Mouse (Mus musculus) neural tube, embryonic 15.5 days (tissue): Measurements from ENCODE around the gene Rasa4. TPM values are rescaled to one million over a fixed set of nuclear protein-coding genes. Genes with fewer than 3 reads are reported as not detected.
A peak's percentile ranks its signal among the peaks of the same experiment; 100 is the strongest.
"Not testable (repeated sequence)": the region's sequence is repeated elsewhere in the genome, so short reads cannot be mapped to it uniquely, and the experiment has no call there.

Experiments used
- ATAC-seq: fragments of 200-750 bp; cut with Nextera tagmentation; 2 replicates; pipeline ENCODE4 v1.8.0; 2017; ENCODE audit warnings: mild to moderate bottlenecking, moderate TSS enrichment, moderate library complexity; ENCODE audit not compliant: low FRiP score
- H3K27ac ChIP-seq: fragments of 300-500 bp; sonication (generic); replicated peaks from 2 replicates; pipeline ENCODE4 v1.5.1; 2015; ENCODE audit warnings: mild to moderate bottlenecking, inconsistent platforms
- H3K27me3 ChIP-seq: fragments of 300-500 bp; sonication (generic); replicated peaks from 2 replicates; pipeline ENCODE4 v1.6.1; 2015; ENCODE audit warnings: inconsistent platforms
- H3K36me3 ChIP-seq: fragments of 300-500 bp; sonication (generic); 2 replicates; pipeline ENCODE4 v1.6.1; 2015; ENCODE audit warnings: inconsistent platforms
- H3K4me1 ChIP-seq: fragments of 300-500 bp; sonication (generic); 2 replicates; pipeline ENCODE4 v1.6.1; 2015; ENCODE audit warnings: inconsistent platforms
- H3K4me2 ChIP-seq: fragments of 300-500 bp; sonication (generic); 2 replicates; pipeline ENCODE4 v1.6.1; 2015; ENCODE audit warnings: inconsistent platforms, mild to moderate bottlenecking, moderate library complexity
- H3K4me3 ChIP-seq: fragments of 300-500 bp; sonication (generic); replicated peaks from 2 replicates; pipeline ENCODE4 v1.5.1; 2015; ENCODE audit warnings: mild to moderate bottlenecking, inconsistent platforms
- H3K9ac ChIP-seq: fragments of 300-500 bp; sonication (generic); replicated peaks from 2 replicates; pipeline ENCODE4 v1.6.1; 2015; ENCODE audit warnings: mild to moderate bottlenecking, inconsistent platforms
- H3K9me3 ChIP-seq: fragments of 300-500 bp; sonication (generic); replicated peaks from 2 replicates; pipeline ENCODE4 v1.6.1; 2016; ENCODE audit warnings: inconsistent platforms
- WGBS: fragments of 180-500 bp; shearing (Covaris S2); methylation state at CpG from one replicate; pipeline ENCODE4 v1.1.7; 2015; ENCODE audit warnings: mixed read lengths; 5-methylcytosine and 5-hydroxymethylcytosine counted together
- polyA plus RNA-seq: library from polyadenylated mRNA; unstranded; fragments of >200 nt; fragmentation: Nextera tagmentation; extraction: Ambion mirVana; gene quantifications from 2 replicates; pipeline ENCODE4 v1.2.1, GENCODE M21; 2015

Rasa4 gene
- polyA plus RNA-seq, 1 experiment from 2014 or later: 21.4 TPM

DNA sequence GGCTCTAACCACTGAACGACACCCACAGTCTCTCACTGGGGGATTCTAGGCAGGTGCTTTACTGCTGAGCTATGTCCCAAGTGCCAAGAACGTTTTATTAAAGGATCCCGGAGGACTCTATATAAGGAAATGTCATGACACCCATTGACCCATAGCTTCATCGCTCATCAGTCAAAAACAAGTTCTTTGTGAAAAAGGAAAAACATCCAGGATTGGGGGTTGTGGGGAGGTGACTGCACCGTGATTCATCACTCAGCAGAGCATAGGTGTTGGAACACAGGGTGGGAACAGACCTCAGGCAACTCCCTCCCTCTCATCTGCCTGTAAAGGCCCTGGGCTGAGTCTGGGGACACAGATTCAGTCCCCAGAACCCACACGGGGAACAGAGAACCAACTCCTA is 33.8 kb upstream of the Rasa4 start:
- Histone ChIP-seq H3K4me2 (no peak overlapping the region), H3K9ac (no peak overlapping the region), H3K9me3 (no peaks in the 10 kb centered on the region), H3K4me3 (no peak overlapping the region), H3K27me3 (no peaks in the 10 kb centered on the region), H3K27ac (no peak overlapping the region), H3K4me1 (peaks cover 14% of the 10 kb centered on the region), H3K36me3 (no peaks in the 10 kb centered on the region)
- 42% methylated on average over 6 of the region's 6 CpGs for WGBS
- ATAC-seq: no peak

DNA sequence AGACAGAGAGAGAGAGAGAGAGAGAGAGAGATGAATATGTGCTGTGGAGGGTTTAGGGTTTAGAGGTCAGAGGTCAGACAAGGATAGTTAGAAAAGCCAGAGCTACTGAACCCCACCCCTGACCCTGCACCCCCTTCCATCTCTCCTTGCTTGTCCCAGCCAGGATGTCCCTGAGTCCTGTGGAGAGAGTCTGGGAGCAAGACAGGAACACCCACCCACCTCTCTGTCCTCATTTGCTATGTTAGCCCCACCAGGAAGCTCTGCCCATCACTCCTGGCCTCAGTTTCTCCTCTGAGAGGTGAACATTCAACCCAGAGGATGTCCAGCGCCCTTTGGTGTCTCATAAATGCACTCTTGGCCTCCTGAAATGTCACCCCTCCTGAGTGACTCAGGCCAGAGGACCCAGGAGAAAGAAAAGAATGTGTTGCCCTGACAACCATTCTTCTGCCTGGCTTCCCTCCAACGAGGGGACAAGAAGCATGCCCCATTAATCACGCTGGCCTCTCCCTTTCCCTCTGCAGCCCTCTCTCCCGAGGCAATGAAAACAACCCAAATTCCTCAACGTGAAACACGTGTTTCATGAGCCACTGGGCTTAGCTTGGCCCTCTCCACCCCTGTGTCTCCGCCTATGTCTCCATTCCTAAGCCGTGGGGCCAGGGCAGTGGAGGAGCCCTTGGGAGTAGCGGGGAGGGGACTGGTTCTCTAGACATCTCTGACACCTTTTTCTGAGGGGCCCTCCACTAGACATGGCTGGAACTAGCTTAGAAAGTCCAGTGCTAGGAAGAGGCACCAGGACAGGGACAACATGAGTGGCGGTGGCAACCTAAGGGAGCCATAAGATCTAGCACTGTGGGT is 32.3 kb upstream of the Rasa4 start:
- Histone ChIP-seq H3K27ac (peak overlapping the region; percentile 69), H3K9ac (no peak overlapping the region), H3K9me3 (no peaks in the 10 kb centered on the region), H3K4me2 (peak overlapping the region; percentile 11; the same call in 1 of the 2 replicates), H3K27me3 (no peaks in the 10 kb centered on the region), H3K4me3 (no peak overlapping the region), H3K4me1 (peaks cover 12% of the 10 kb centered on the region), H3K36me3 (no peaks in the 10 kb centered on the region)
- 5% methylated on average over 10 of the region's 10 CpGs for WGBS
- ATAC-seq: peak; percentile 78

- Histone ChIP-seq H3K27ac (no peak overlapping the region), H3K9me3 (no peaks in the 10 kb centered on the region), H3K4me2 (no peak overlapping the region), H3K9ac (no peak overlapping the region), H3K27me3 (no peaks in the 10 kb centered on the region), H3K4me1 (peaks cover 12% of the 10 kb centered on the region), H3K4me3 (no peak overlapping the region), H3K36me3 (no peaks in the 10 kb centered on the region)
- WGBS: 85% methylated on average over 8 of the region's 8 CpGs
- ATAC-seq: no peak
These were observed 30.7 kb upstream of the Rasa4 start for GRCm38 (mm10) chr5:136052861-136053655.

GRCm38 (mm10) chr5:136054301-136055077 is 29.2 kb upstream of the Rasa4 start, which contains the start of gene Upk3bl:
Gene Upk3bl, plus strand, starts transcription at chr5:136054492.
- H3K27me3 ChIP-seq: no peaks in the 10 kb centered on the region
- no peaks in the 10 kb centered on the region for H3K9me3 ChIP-seq
- no peak within 1 kb of the TSS for H3K4me3 ChIP-seq
- no peak within 1 kb of the TSS for H3K4me2 ChIP-seq
- peaks cover 12% of the 10 kb centered on the region for H3K4me1 ChIP-seq
- no peak within 1 kb of the TSS for H3K27ac ChIP-seq
- 91% methylated on average over 11 of the region's 11 CpGs for WGBS
- H3K36me3 ChIP-seq: no peaks in the 10 kb centered on the region
- no peak within 1 kb of the TSS for H3K9ac ChIP-seq
- no peak for ATAC-seq

GRCm38 (mm10) chr5:136056062-136056461 is 27.7 kb upstream of the Rasa4 start:
- no peaks in the 10 kb centered on the region for H3K27me3 ChIP-seq
- ATAC-seq: no peak
- peaks cover 12% of the 10 kb centered on the region for H3K4me1 ChIP-seq
- H3K27ac ChIP-seq: no peak overlapping the region
- no peaks in the 10 kb centered on the region for H3K9me3 ChIP-seq
- no peak overlapping the region for H3K4me3 ChIP-seq
- H3K36me3 ChIP-seq: no peaks in the 10 kb centered on the region
- no peak overlapping the region for H3K4me2 ChIP-seq
- H3K9ac ChIP-seq: no peak overlapping the region
- 46% methylated on average over 4 of the region's 4 CpGs for WGBS

DNA sequence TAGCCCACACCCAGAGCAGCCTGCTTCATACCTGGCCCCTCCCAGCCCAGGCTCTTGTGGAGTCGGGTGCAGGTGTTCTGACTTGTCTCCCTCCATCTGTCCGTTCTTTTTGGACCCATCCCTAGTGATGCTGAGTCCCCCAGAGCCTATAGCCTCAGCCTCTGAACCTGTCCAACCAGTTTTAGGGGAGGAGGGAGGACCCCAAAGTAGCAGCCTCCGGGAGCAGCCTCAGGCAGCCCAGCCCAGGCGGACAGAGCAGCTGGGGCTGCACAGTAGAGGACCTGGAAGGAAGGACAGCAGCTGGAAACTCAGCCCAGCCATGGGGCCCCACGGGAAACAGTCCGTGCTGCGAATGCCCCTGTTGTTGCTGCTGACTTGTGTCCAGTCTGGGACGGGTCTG is 26.6 kb upstream of the Rasa4 start:
- no peak for ATAC-seq
- Histone ChIP-seq H3K4me1 (peaks cover 2% of the 10 kb centered on the region; the same call in 1 of the 2 replicates), H3K36me3 (no peaks in the 10 kb centered on the region), H3K4me2 (no peak overlapping the region), H3K27me3 (no peaks in the 10 kb centered on the region), H3K9me3 (no peaks in the 10 kb centered on the region), H3K27ac (no peak overlapping the region), H3K4me3 (no peak overlapping the region), H3K9ac (no peak overlapping the region)
- WGBS: 29% methylated on average over 8 of the region's 8 CpGs

DNA sequence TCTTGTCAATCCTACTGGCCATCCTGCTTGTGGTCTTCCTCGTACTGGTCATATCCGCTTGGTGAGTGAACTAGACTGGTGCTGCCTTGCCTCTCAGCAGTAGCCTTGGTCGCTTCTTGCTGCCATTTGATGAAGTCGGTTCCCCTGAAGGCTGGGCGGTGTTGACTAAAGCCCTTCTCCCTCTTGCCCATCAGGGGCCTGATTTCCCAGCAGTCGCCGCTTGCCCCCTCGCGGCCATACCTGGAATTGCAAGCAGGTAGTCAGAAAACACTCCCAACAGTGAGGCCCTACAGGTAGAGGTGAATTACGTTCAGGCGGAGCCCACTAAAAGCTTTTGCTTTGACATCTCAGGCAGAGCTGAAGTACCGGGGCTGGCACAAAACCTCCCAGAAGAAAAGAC is 22.1 kb upstream of the Rasa4 start:
- no peaks in the 10 kb centered on the region for H3K36me3 ChIP-seq
- no peak overlapping the region for H3K9ac ChIP-seq
- ATAC-seq: no peak
- no peaks in the 10 kb centered on the region for H3K4me1 ChIP-seq
- no peak overlapping the region for H3K4me3 ChIP-seq
- H3K4me2 ChIP-seq: no peak overlapping the region
- 12% methylated on average over 12 of the region's 12 CpGs for WGBS
- no peaks in the 10 kb centered on the region for H3K9me3 ChIP-seq
- no peak overlapping the region for H3K27ac ChIP-seq
- H3K27me3 ChIP-seq: no peaks in the 10 kb centered on the region

DNA sequence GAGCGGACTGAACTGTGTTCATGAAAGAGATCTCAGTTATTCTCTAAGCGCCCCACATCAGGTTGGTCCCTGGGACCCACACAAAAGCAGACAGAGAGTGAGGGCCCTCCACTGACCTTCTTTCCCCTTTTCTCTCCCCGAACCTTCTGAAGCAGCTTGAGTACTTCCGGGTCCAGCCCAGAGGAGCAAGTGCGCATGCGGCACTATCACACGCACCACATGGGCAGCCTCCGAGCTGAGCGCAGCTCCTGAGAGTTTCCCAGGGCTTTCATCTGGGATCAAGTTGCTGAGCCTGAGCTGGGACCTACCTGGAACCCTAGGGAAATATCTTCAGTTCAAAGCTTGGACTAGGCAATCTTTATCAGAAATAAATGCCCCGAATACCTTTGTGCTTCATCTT is 19.8 kb upstream of the Rasa4 start:
- H3K36me3 ChIP-seq: no peaks in the 10 kb centered on the region
- H3K9me3 ChIP-seq: no peaks in the 10 kb centered on the region
- H3K4me2 ChIP-seq: no peak overlapping the region
- H3K4me1 ChIP-seq: no peaks in the 10 kb centered on the region
- no peaks in the 10 kb centered on the region for H3K27me3 ChIP-seq
- H3K4me3 ChIP-seq: no peak overlapping the region
- H3K27ac ChIP-seq: no peak overlapping the region
- 90% methylated on average over 10 of the region's 10 CpGs for WGBS
- no peak for ATAC-seq
- no peak overlapping the region for H3K9ac ChIP-seq

DNA sequence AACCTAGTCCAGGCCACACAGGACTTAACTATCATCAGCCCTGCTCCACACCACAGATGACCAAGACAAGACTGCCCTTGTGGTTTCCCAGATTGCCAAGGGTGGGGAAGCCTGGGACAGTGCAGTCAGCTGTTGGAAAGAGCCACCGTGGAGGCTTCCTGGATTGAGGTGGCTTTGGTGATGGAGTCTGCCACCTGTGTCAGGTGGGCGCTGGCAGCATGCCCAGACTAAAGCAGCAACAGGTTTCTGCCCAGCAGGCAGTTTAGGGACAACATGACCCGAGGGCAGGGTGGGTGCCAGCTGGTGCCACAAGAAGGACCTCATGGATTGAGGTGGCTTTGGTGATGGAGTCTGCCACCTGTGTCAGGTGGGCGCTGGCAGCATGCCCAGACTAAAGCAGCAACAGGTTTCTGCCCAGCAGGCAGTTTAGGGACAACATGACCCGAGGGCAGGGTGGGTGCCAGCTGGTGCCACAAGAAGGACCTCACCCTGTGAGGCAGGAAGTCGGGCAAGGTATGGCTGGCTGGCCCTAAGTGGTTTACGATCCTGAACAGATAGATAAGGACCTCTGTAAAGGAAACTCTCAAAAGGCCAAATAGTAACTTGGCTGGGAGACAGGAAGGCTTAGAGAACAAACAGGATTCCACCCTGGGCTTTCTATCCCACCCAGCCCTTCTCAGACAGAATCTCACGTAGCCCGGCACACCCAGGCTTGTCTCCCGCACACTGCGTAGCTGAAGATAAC is 17.1 kb upstream of the Rasa4 start:
- H3K27me3 ChIP-seq, H3K4me2 ChIP-seq, ATAC-seq, H3K9me3 ChIP-seq, H3K9ac ChIP-seq, H3K4me1 ChIP-seq, H3K4me3 ChIP-seq, H3K27ac ChIP-seq, H3K36me3 ChIP-seq: not testable (repeated sequence)
- 71% methylated on average over 11 of the region's 11 CpGs for WGBS

GRCm38 (mm10) chr5:136069411-136069810 is 14.3 kb upstream of the Rasa4 start:
- ATAC-seq: no peak

DNA sequence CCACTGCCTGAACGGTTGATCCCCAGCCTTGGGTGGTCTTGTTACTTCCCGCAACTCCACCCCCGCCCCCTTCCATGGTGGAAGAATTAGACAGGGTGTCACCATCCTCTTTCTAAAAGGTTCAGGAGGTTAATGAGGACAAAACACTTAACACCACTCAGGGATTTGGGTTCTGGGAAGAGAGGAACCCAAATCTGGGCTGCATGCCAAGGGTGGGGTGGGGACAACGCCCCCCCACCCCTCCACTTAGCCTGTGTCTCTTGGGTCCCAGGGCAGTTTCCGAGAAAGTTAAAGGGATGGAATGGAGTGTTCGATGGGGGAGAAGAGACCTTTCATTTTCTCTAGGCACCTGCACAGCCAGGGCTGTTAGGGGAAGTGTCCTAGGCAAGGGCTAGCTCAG is 10.7 kb upstream of the Rasa4 start:
- Histone ChIP-seq H3K4me1 (0 out of 2 replicates have a peak, but pooled peaks cover 6% of the 10 kb centered on the region), H3K4me3 (no peak overlapping the region), H3K4me2 (no peak overlapping the region), H3K27me3 (no peaks in the 10 kb centered on the region), H3K36me3 (no peaks in the 10 kb centered on the region), H3K9me3 (no peaks in the 10 kb centered on the region), H3K27ac (no peak overlapping the region), H3K9ac (no peak overlapping the region)
- WGBS: 60% methylated on average over 6 of the region's 6 CpGs
- no peak for ATAC-seq

More at GRCm38 (mm10) chr5:136069411-136069810, 14.3 kb upstream of the Rasa4 start:
- no peaks in the 10 kb centered on the region for H3K4me1 ChIP-seq
- H3K36me3 ChIP-seq: no peaks in the 10 kb centered on the region
- WGBS: 66% methylated on average over 2 of the region's 2 CpGs
- H3K4me2 ChIP-seq: no peak overlapping the region
- no peak overlapping the region for H3K4me3 ChIP-seq
- H3K9ac ChIP-seq: no peak overlapping the region
- no peaks in the 10 kb centered on the region for H3K27me3 ChIP-seq
- H3K9me3 ChIP-seq: no peaks in the 10 kb centered on the region
- no peak overlapping the region for H3K27ac ChIP-seq
